Mouse (Mus musculus) forebrain, postnatal 0 days (tissue): ENCODE results near the gene Bpifa3. TPM values are rescaled to one million over a fixed set of nuclear protein-coding genes. Genes with fewer than 3 reads are reported as not detected.

Source experiments
- ATAC-seq: fragments of 200-750 bp; cut with Nextera tagmentation; 2 replicates; pipeline ENCODE4 v1.8.0; 2017; ENCODE audit warnings: mild to moderate bottlenecking, moderate library complexity
- DNase-seq: peaks from one replicate; pipeline ENCODE4 v3.0.0-alpha.2; 2015
- H3K27ac ChIP-seq: fragments of 300-500 bp; sonication (generic); 2 replicates; pipeline ENCODE4 v1.5.1; 2014; ENCODE audit warnings: low read depth, mild to moderate bottlenecking, antibody characterized with exemption, low read length, moderate library complexity, mixed read lengths
- H3K27me3 ChIP-seq: fragments of 300-500 bp; sonication (generic); 2 replicates; pipeline ENCODE4 v1.6.1; 2014; ENCODE audit warnings: mild to moderate bottlenecking, low read length, mixed read lengths; ENCODE audit not compliant: insufficient read depth
- H3K36me3 ChIP-seq: fragments of 300-500 bp; sonication (generic); 2 replicates; pipeline ENCODE4 v1.6.1; 2014; ENCODE audit warnings: mild to moderate bottlenecking, moderate library complexity; ENCODE audit not compliant: insufficient read depth
- H3K4me1 ChIP-seq: fragments of 300-500 bp; sonication (generic); 2 replicates; pipeline ENCODE4 v1.6.1; 2014; ENCODE audit warnings: antibody characterized with exemption; ENCODE audit not compliant: insufficient read depth
- H3K4me2 ChIP-seq: fragments of 300-500 bp; sonication (generic); 2 replicates; pipeline ENCODE4 v1.6.1; 2014; ENCODE audit warnings: low read depth, mild to moderate bottlenecking, moderate library complexity
- H3K4me3 ChIP-seq: fragments of 300-500 bp; sonication (generic); 2 replicates; pipeline ENCODE4 v1.5.1; 2014; ENCODE audit warnings: low read depth, low read length, mixed read lengths
- H3K9ac ChIP-seq: fragments of 300-500 bp; sonication (generic); 2 replicates; pipeline ENCODE4 v1.6.1; 2014; ENCODE audit warnings: mild to moderate bottlenecking
- H3K9me3 ChIP-seq: fragments of 300-500 bp; sonication (generic); 2 replicates; pipeline ENCODE4 v1.6.1; 2016; ENCODE audit warnings: low read length
- CTCF ChIP-seq: sonication (generic); IDR thresholded peaks from 2 replicates; pipeline ENCODE4 v1.5.1; 2016; ENCODE audit warnings: antibody characterized with exemption, control low read depth, low read depth
- WGBS: fragments of 180-500 bp; shearing (Covaris S2); extraction: QIAGEN DNeasy Blood & Tissue Kit; methylation state at CpG from one replicate; pipeline ENCODE4 v1.1.7; 2014; 5-methylcytosine and 5-hydroxymethylcytosine counted together
- polyA plus RNA-seq: library from polyadenylated mRNA; unstranded; fragments of >200 nt; fragmentation: Nextera tagmentation; extraction: Ambion mirVana; gene quantifications from 2 replicates; pipeline ENCODE4 v1.2.1, GENCODE M21; 2015
- total RNA-seq: library from RNA; depleted of rRNA; stranded (reverse); fragments of >200 nt; gene quantifications from 2 replicates; pipeline ENCODE4 v1.2.3, GENCODE M21; 2014; rRNA removed

The Bpifa3 gene
- total and polyA plus RNA-seq, 2 experiments from 2014 or later: not detected

DNA sequence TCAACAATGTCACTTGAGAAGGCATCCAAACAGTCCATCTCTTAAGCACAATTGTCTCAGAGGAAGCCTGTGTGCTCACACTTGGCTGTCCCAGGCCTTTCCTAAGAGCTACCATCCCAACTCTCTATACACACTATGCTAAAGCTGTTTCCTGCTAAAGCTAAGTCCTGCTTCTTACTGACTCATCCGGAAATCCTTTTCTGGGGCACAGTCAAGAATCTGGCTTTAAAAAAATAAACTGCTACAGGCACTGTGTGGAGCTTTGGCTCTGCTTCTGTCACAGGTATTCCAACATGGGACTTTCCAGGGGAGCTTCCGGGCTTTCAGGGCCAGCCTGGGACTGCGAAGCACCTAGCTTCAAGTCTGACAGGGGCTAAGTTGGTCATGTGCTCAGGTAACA is 55.6 kb downstream of the Bpifa3 start:
- no peak for ATAC-seq
- no peak for TF ChIP-seq CTCF

DNA sequence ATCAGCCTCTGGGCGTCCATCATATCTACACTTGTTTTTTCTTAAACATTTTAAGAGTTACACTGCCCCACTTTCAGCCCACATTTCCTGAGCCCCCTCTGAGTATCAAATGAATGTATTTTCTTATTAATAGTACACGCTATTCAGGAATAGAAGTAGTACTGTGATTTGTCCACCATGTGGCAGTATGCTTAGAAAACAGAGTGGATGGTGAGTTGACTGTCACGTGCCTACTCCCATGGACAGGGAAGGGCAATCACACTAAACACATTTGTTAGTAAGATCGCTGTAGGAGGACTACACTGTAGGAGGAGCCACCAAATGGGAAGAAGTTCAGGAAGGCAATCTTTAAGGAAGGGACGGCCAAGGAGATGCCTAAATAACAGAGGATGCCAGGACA is 57.3 kb downstream of the Bpifa3 start:
- no peaks in the 10 kb centered on the region for H3K27me3 ChIP-seq
- DNase-seq: no peak
- H3K27ac ChIP-seq: no peak overlapping the region
- no peak overlapping the region for H3K4me3 ChIP-seq
- H3K4me1 ChIP-seq: no peaks in the 10 kb centered on the region
- no peaks in the 10 kb centered on the region for H3K36me3 ChIP-seq
- TF ChIP-seq CTCF: peak; percentile 38
- ATAC-seq: no peak
- 48% methylated on average over 5 of the region's 5 CpGs for WGBS
- no peaks in the 10 kb centered on the region for H3K9me3 ChIP-seq
- no peak overlapping the region for H3K4me2 ChIP-seq
- H3K9ac ChIP-seq: no peak overlapping the region

More for the DNA sequence above, 55.6 kb downstream of the Bpifa3 start:
- no peak for DNase-seq
- no peaks in the 10 kb centered on the region for H3K27me3 ChIP-seq
- no peaks in the 10 kb centered on the region for H3K36me3 ChIP-seq
- H3K27ac ChIP-seq: no peak overlapping the region
- H3K4me2 ChIP-seq: no peak overlapping the region
- 76% methylated on average over 3 of the region's 3 CpGs for WGBS
- no peak overlapping the region for H3K4me3 ChIP-seq
- no peaks in the 10 kb centered on the region for H3K9me3 ChIP-seq
- no peaks in the 10 kb centered on the region for H3K4me1 ChIP-seq
- H3K9ac ChIP-seq: no peak overlapping the region

Other genes starting within 250 kb of the Bpifa3 start
- gene Bpifb6, start 229.9 kb upstream of the Bpifa3 start, total RNA-seq: 0.46 TPM in 1 of 2 replicates, not detected in the other
- gene Bpifb6, start 229.9 kb upstream of the Bpifa3 start, polyA plus RNA-seq: not detected in 2 replicates
- not detected in 2 replicates for gene Bpifb3, start 212.1 kb upstream of the Bpifa3 start, total RNA-seq
- gene Bpifb3, start 212.1 kb upstream of the Bpifa3 start, polyA plus RNA-seq: 0.10 TPM in 1 of 2 replicates, not detected in the other
- gene Bpifb4, start 192.1 kb upstream of the Bpifa3 start, total RNA-seq: not detected in 2 replicates
- not detected in 2 replicates for gene Bpifb4, start 192.1 kb upstream of the Bpifa3 start, polyA plus RNA-seq
- gene Bpifa6, start 155.4 kb upstream of the Bpifa3 start, total RNA-seq: not detected in 2 replicates
- not detected in 2 replicates for gene Bpifa6, start 155.4 kb upstream of the Bpifa3 start, polyA plus RNA-seq
- not detected in 2 replicates for gene Bpifa2, start 122.1 kb upstream of the Bpifa3 start, total RNA-seq
- gene Bpifa2, start 122.1 kb upstream of the Bpifa3 start, polyA plus RNA-seq: not detected in 2 replicates
- gene Bpifa1, start 12.5 kb downstream of the Bpifa3 start, total RNA-seq: 0.31 and 2.0 TPM in 2 replicates
- 0.25 and 0.48 TPM in 2 replicates for gene Bpifa1, start 12.5 kb downstream of the Bpifa3 start, polyA plus RNA-seq
- gene Bpifa5, start 32.3 kb downstream of the Bpifa3 start, total RNA-seq: not detected in 2 replicates
- gene Bpifa5, start 32.3 kb downstream of the Bpifa3 start, polyA plus RNA-seq: not detected in 2 replicates
- 0.33 TPM in 1 of 2 replicates, not detected in the other for gene Bpifb1, start 60.5 kb downstream of the Bpifa3 start, total RNA-seq
- 0.23 and 0.92 TPM in 2 replicates for gene Bpifb1, start 60.5 kb downstream of the Bpifa3 start, polyA plus RNA-seq
- gene Bpifb5, start 93.4 kb downstream of the Bpifa3 start, total RNA-seq: 0.14 and 0.31 TPM in 2 replicates
- 0.24 and 0.53 TPM in 2 replicates for gene Bpifb5, start 93.4 kb downstream of the Bpifa3 start, polyA plus RNA-seq
- not detected in 2 replicates for gene Bpifb9a, start 127.5 kb downstream of the Bpifa3 start, total RNA-seq
- gene Bpifb9a, start 127.5 kb downstream of the Bpifa3 start, polyA plus RNA-seq: 0.65 TPM in 1 of 2 replicates, not detected in the other
- 0.38 TPM in 1 of 2 replicates, not detected in the other for gene Bpifb9b, start 176.9 kb downstream of the Bpifa3 start, total RNA-seq
- 0.34 TPM in 1 of 2 replicates, not detected in the other for gene Bpifb9b, start 176.9 kb downstream of the Bpifa3 start, polyA plus RNA-seq
- gene Cdk5rap1, start 242.7 kb downstream of the Bpifa3 start, total RNA-seq: 14.3 and 14.7 TPM in 2 replicates
- 6.3 and 10.4 TPM in 2 replicates for gene Cdk5rap1, start 242.7 kb downstream of the Bpifa3 start, polyA plus RNA-seq